In the genomic region with DNA sequence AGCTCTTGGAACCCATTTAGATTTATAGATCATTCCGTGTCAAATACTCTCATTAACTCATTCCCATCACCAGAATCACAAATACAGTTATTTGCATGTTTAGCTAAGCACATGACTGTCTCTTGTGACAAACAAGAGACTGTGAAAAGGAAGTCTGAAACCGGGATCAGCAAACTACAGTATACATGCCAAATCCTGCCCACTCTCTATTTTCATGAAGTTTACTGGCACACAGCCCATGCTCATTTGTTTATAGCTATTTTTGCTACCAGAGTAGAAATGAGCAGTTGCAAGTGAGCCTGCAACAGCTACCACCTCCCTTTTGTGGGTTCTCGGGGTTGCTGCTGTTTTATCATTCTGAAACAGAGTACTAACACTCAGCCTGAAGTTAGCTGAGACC, we compare ENCODE assay signal across 9 mouse cellular contexts. TPM values are rescaled to one million over a fixed set of nuclear protein-coding genes. Genes with fewer than 3 reads are reported as not detected.
A peak's percentile ranks its signal among the peaks of the same experiment; 100 is the strongest.
DNase-seq lines count a peak whose midpoint lies in the region; ATAC-seq and TF ChIP-seq lines count a peak whose summit lies in the region.
"Had no signal": no experiment of that assay in that cellular context is flagged by ENCODE, and none has a peak within 500 bp of the region (broad histone marks: within the 10 kb centered on the region; RNA-seq: fewer than 3 reads in every experiment).

No protein-coding gene starts in this region.

- no peak for TF ChIP-seq CTCF in midbrain, postnatal 0 days (IDR thresholded peaks at IDR 0.05)
- no peak for TF ChIP-seq CTCF in left cerebral cortex, adult 2 months (IDR thresholded peaks at IDR 0.05)

- no peak for ATAC-seq in forebrain, embryonic 14.5 days
- ATAC-seq in midbrain, postnatal 0 days (ENCODE audit: low FRiP score) = no peak
- no peak for ATAC-seq in midbrain, embryonic 11.5 days (ENCODE audit: low FRiP score)

- H3K4me3 ChIP-seq in forebrain, embryonic 14.5 days (ENCODE audit: low read depth, low read length) = no peak overlapping the region
- H3K4me3 ChIP-seq in forebrain, embryonic 10.5 days = no peak overlapping the region
- H3K4me3 ChIP-seq in midbrain, postnatal 0 days (ENCODE audit: low read depth, low read length) = no peak overlapping the region
- H3K4me3 ChIP-seq in midbrain, embryonic 11.5 days (ENCODE audit: low read depth, low read length) = no peak overlapping the region
- H3K4me3 ChIP-seq in left cerebral cortex, adult 2 months = no peak overlapping the region
- H3K4me3 ChIP-seq: myocyte had no signal

- 44% methylated on average over 3 of the region's 3 CpGs for WGBS in forebrain, embryonic 14.5 days
- WGBS in forebrain, embryonic 10.5 days = 93% methylated on average over 3 of the region's 3 CpGs
- 71% methylated on average over 3 of the region's 3 CpGs for WGBS in midbrain, postnatal 0 days
- WGBS in midbrain, embryonic 11.5 days = 95% methylated on average over 3 of the region's 3 CpGs

- H3K9ac ChIP-seq in forebrain, embryonic 14.5 days (ENCODE audit: low read length) = no peak overlapping the region
- H3K9ac ChIP-seq in midbrain, postnatal 0 days (replicated peaks; ENCODE audit: low read length, poor library complexity, severe bottlenecking) = no peak overlapping the region
- H3K9ac ChIP-seq in midbrain, embryonic 11.5 days (ENCODE audit: low read length) = no peak overlapping the region

- intact Hi-C loops in left cerebral cortex, adult 2 months (cut with DNase I) = no loop called here
- intact Hi-C loops in gastrocnemius, postnatal 14 days (cut with DNase I; ENCODE audit: low total_unique reads) = no loop called here

- no peaks in the 10 kb centered on the region for H3K9me3 ChIP-seq in forebrain, embryonic 14.5 days (replicated peaks; ENCODE audit: control insufficient read depth, low read length)
- no peaks in the 10 kb centered on the region for H3K9me3 ChIP-seq in forebrain, embryonic 10.5 days
- H3K9me3 ChIP-seq in midbrain, postnatal 0 days (ENCODE audit: low read length) = no peaks in the 10 kb centered on the region
- H3K9me3 ChIP-seq in midbrain, embryonic 11.5 days (ENCODE audit: control insufficient read depth, low read length) = no peaks in the 10 kb centered on the region

- peaks cover 16% of the 10 kb centered on the region; the same call in 1 of the 2 replicates for H3K36me3 ChIP-seq in forebrain, embryonic 14.5 days (ENCODE audit: control insufficient read depth, insufficient read depth, low read length)
- H3K36me3 ChIP-seq in forebrain, embryonic 10.5 days (replicated peaks) = peaks cover 49% of the 10 kb centered on the region
- peaks cover 23% of the 10 kb centered on the region for H3K36me3 ChIP-seq in midbrain, postnatal 0 days (ENCODE audit: insufficient read depth, low read length)
- peaks cover 3% of the 10 kb centered on the region; the same call in 1 of the 2 replicates for H3K36me3 ChIP-seq in midbrain, embryonic 11.5 days (ENCODE audit: control insufficient read depth, insufficient read depth, low read length)

- no peak overlapping the region for H3K27ac ChIP-seq in forebrain, embryonic 14.5 days (ENCODE audit: low read depth, low read length)
- H3K27ac ChIP-seq in forebrain, embryonic 10.5 days = no peak overlapping the region
- no peak overlapping the region for H3K27ac ChIP-seq in midbrain, postnatal 0 days (ENCODE audit: low read depth, low read length)
- no peak overlapping the region for H3K27ac ChIP-seq in midbrain, embryonic 11.5 days (ENCODE audit: low read depth, low read length)
- H3K27ac ChIP-seq in left cerebral cortex, adult 2 months = peak overlapping the region; percentile 36

- 0 out of 2 replicates have a peak, but pooled peaks cover 5% of the 10 kb centered on the region for H3K4me1 ChIP-seq in forebrain, embryonic 14.5 days (ENCODE audit: control insufficient read depth, insufficient read depth, low read length)
- H3K4me1 ChIP-seq in forebrain, embryonic 10.5 days = no peaks in the 10 kb centered on the region
- no peaks in the 10 kb centered on the region for H3K4me1 ChIP-seq in midbrain, postnatal 0 days (ENCODE audit: insufficient read depth, low read length)
- H3K4me1 ChIP-seq in midbrain, embryonic 11.5 days (ENCODE audit: control insufficient read depth, insufficient read depth, low read length) = no peaks in the 10 kb centered on the region

- no peaks in the 10 kb centered on the region for H3K27me3 ChIP-seq in forebrain, embryonic 14.5 days (replicated peaks; ENCODE audit: control insufficient read depth, insufficient read depth, low read length)
- H3K27me3 ChIP-seq in forebrain, embryonic 10.5 days (ENCODE audit: poor library complexity, severe bottlenecking) = no peaks in the 10 kb centered on the region
- H3K27me3 ChIP-seq in midbrain, postnatal 0 days (ENCODE audit: insufficient read depth, low read length) = no peaks in the 10 kb centered on the region
- no peaks in the 10 kb centered on the region for H3K27me3 ChIP-seq in midbrain, embryonic 11.5 days (ENCODE audit: control insufficient read depth, insufficient read depth, low read length)

- DNase-seq in forebrain, embryonic 14.5 days (ENCODE audit: low spot score) = peak; percentile 71
- no peak for DNase-seq in forebrain, embryonic 10.5 days (ENCODE audit: extremely low spot score, low spot score)
- peak; percentile 44 for DNase-seq in midbrain, postnatal 0 days (ENCODE audit: low spot score)
- no peak for DNase-seq in midbrain, embryonic 11.5 days (ENCODE audit: low spot score, missing footprints)
- peak; percentile 21 to 33 for DNase-seq in left cerebral cortex, adult 2 months (ENCODE audit: extremely low spot score in 1 of 2, low spot score in 2 of 2)
- peak; percentile 10 for DNase-seq in skeletal muscle tissue, adult 2 months (ENCODE audit: low read depth, low spot score)
- DNase-seq in gastrocnemius, postnatal 14 days = no peak
- DNase-seq in cerebellum, postnatal 10 days = no peak

- H3K4me2 ChIP-seq in forebrain, embryonic 14.5 days (ENCODE audit: low read length) = no peak overlapping the region
- H3K4me2 ChIP-seq in midbrain, postnatal 0 days (ENCODE audit: low read depth, low read length, poor library complexity, severe bottlenecking) = no peak overlapping the region
- H3K4me2 ChIP-seq in midbrain, embryonic 11.5 days = no peak overlapping the region

RNA-seq across cellular contexts. Expression of gene Sos2, which starts 36.8 kb away (rescaled TPM):
- polyA plus RNA-seq in forebrain, embryonic 14.5 days (2014; fragmentation: Nextera tagmentation; extraction: Ambion mirVana) = 10.4 and 10.6 TPM in 2 replicates
- 7.8 and 8.2 TPM in 2 replicates for polyA plus RNA-seq in forebrain, embryonic 10.5 days (2016; fragmentation: Nextera tagmentation; extraction: Ambion mirVana)
- total RNA-seq in midbrain, postnatal 0 days (2014; rRNA removed) = 32.3 and 33.6 TPM in 2 replicates
- polyA plus RNA-seq in midbrain, postnatal 0 days (2015; fragmentation: Nextera tagmentation; extraction: Ambion mirVana) = 6.3 and 7.7 TPM in 2 replicates
- 10.5 and 12.0 TPM in 2 replicates for polyA plus RNA-seq in midbrain, embryonic 11.5 days (2014; fragmentation: Nextera tagmentation; extraction: Ambion mirVana)
- 10 to 100 TPM; 36.7 to 37.7 TPM for total RNA-seq in left cerebral cortex, adult 2 months (2021)
- 10 to 100 TPM; 27.2 to 29.2 TPM for total RNA-seq in gastrocnemius, postnatal 14 days (2021)

Comparison
In these comparisons a context has a peak if more than half of its experiments do, and no peak if none do; other contexts are left out.
1. DNase-seq: peak in forebrain, embryonic 14.5 days (single experiment), midbrain, postnatal 0 days (single experiment), left cerebral cortex, adult 2 months (2 of 2) and skeletal muscle tissue, adult 2 months (single experiment); none in forebrain, embryonic 10.5 days (single experiment), midbrain, embryonic 11.5 days (single experiment), gastrocnemius, postnatal 14 days (single experiment) and cerebellum, postnatal 10 days (0 of 2).